Mouse (Mus musculus) cerebellum, postnatal 25 days (tissue): ENCODE measurements at regions not wholly inside any gene's neighbourhood (a gene's known extent, or its start where the extent isn't known, plus 50 kb on each side); places are given as distances from the start of the nearest gene placed in this dataset.

Experiments used
- DNase-seq, 2 experiments: peaks; one replicate each; pipeline ENCODE4 v3.0.0; 2021; ENCODE audit warnings: mixed read lengths in 2 of 2

GRCm38 (mm10) chrX:21828975-21829374 lies 84.1 kb upstream of the Gm28269 start:
- DNase-seq: peak in 1 of 2 experiments; percentile 4

- no peak for DNase-seq
These were observed 64.3 kb upstream of the Gm28269 start for GRCm38 (mm10) chrX:21809212-21809611.

- no peak for DNase-seq
These were observed 56.9 kb upstream of the Gm28269 start for GRCm38 (mm10) chrX:21801834-21802233.
